Mouse (Mus musculus): Measurements from ENCODE around the gene Stip1.

DNA sequence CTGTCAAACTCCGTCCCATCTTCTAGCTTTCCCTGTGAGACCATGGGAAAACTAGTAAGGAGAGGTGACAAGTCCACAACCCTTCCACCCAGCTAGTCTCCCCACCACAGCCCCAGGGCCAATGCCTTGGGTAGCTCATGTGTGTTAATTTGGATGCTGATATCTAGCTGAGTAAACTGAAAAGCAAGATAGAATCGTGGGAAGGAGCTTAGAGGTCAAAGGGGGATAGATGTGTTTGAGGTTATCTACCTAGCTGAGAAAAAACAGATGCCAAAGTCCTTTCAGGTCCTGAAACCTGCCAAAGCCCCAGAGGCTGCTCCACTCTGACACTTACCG is 61.2 kb downstream of the Stip1 start:
- TF ChIP-seq EP300 (IDR thresholded peaks at IDR 0.05) = no peak
- TF ChIP-seq CTCF (IDR thresholded peaks at IDR 0.05) = no peak
